Mouse (Mus musculus): ENCODE data around the gene Rbms3.

The Rbms3 gene

DNA sequence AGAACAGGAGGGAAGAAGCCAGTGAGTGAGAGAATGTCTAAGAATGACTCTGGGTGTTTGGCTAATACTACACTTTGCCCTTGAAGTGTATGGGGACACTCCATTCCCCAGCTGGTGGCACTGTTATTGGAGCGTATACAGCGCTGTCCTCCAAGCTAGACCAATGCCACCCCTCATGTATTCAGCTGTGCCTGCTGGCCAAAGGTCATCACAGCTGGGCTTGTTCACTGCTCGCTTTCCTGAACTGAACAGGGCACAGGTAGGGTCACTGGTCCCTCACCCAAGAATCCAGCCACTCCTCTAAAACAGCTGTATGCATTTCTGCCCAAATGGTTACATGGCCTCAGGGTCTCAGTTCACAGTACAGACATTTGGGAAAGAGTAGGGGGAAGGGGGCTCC, 253.9 kb downstream of the Rbms3 start:
- DNase-seq (ENCODE audit: low read depth, low spot score): no peak

DNA sequence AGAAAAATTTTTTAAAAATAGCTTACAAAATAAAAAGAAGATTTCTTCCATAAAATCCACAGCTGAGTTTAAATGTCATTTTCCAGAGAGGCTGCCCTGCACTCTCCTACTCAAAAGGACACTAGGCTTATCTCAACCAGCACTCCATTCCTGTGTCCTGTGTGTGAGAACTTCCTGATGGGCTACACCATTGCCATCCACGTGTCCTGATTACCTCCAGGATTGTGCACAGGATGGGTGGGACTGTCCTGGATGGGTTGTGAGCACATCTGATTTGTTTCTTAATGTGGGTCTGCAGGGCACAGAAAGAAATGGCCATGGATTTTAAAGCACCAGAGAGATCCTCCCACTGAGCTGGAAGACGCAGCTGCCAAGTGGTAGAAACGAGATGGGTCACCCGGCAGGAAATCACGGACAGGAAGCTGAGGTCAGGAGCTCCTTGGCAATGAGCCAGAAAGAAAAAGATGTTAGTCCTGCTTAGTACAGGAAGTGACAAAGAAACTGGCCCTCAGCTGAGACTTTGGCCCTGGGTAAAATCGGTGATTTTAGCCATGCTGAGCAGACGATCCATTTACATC, 256.5 kb downstream of the Rbms3 start:
- DNase-seq (ENCODE audit: low read depth, low spot score): no peak

DNA sequence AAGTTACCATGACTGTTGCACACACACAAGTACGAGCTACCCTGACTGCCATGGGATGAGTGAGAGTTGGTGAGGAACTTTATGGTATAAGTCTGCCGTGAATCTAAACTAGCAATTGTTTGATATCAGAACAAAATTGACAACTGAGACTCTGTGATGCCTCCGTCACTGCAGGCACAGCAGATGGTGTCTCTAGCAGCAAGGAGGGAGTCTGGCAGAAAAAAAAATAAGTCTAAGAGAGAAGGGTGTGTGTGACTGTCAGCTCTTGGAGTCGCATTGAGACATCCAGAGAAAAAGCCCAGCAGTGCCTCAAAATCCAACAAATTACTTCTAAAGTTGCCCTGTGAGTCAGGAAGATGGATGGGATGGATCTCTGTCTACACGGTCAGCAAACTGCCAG, 257.7 kb downstream of the Rbms3 start:
- no peak for DNase-seq (ENCODE audit: low read depth, low spot score)

DNA sequence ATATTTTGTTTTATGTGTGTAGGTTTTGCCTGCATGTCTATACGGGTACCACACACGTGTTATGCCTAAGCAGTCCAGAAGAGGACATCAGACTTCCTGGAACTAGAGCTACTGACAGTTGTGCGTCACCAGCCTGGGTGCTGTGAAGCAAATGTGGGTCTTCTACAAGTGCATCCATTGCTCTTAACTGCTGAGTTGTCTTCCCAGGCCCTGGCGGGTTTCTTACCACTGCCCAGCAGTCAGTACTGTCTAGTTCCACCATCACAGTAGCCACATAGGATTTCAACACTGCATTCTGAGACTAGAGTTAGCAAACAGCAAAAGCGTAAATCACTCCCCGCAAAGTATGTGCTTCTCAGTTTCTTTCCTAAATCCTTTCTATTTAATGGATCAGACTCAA, 259.6 kb downstream of the Rbms3 start:
- DNase-seq (ENCODE audit: low read depth, low spot score): no peak

DNA sequence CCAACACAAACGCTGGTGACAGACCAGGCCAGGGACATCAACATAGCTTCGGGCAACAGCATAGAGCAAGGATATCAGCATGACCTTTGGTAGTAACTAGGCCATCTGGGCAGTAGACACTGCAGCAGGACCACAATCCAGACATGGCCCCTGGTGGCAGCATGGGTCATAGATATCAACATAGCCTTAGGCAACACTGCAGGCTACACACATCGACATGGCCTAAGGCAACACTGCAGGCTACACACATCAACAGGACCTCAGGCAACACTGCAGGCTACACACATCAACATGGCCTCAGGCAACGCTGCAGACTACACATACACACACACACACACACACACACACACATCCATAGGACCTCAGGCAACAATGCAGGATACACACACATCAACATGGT, 261.7 kb downstream of the Rbms3 start:
- DNase-seq (ENCODE audit: low read depth, low spot score): no peak

DNA sequence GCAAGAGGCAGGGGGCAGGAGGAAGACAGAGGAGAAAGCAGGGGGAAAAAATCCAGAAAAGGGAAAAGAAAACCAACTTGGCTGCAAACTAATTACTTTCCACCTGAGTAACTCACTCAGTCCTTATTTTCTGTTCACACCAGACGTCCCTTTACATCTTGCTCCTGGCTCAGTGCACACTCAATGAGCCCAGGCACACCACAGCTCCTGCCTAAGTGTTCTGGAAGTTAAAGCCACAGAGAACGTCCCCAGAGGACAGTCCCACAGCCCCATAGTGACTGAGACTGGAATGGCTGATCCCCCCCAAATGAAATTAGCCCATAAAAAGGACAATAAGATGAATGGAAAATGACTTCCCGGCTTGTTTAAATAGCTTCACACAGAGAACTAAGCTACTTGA, 265.1 kb downstream of the Rbms3 start:
- DNase-seq (ENCODE audit: low read depth, low spot score): no peak

DNA sequence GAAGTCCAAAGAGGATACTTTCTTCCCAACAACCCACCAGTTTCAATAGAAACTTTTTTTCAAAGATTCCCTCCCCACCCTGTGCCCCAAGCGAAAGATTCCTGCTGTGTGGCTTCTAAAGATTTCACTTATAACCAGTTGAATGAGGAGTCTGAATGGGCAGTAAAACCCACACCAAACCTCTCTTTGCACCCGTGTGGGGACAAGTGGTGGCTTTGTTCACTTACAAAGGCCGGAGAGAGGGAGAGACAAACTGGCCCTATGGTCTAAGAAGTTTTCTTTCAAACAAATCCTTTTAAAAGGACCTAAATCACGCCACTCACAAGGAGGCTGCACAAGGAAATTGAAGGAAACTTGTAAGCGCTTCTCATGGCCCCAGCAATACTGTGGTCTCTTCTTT, 268.3 kb downstream of the Rbms3 start:
- no peak for DNase-seq (ENCODE audit: low read depth, low spot score)

DNA sequence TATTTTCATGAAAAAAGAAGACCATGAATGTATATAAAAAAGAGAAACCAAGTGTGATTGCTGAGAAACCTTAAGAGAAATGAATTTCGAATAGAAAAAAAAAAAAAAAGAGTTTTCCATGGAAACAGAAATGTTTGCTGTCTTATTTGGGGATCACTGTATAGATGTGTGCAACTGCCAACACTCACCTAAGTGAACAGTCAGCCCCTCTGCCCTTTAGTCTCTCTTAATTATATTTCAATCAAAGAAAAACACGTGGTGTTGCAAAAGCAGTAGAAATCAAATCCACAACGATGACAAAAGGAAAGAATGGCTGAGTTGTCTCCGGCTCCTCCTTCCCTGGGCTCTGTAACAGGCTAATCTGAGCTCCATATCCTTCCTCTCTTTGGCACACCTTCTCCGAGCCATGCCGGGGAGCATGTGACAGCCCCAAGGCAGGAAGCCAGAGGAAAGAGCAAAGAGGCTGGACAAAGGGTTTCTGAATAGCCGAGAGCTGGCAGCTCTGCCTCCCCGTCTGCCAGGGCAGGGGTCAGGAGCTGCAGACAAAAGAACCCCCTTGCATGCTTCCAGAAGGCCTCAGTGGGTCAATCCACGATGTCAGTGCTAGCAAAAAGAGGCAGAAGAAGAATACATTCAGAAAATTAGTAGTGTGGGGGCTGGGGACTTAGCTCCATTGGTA, 272.8 kb downstream of the Rbms3 start:
- no peak for DNase-seq (ENCODE audit: low read depth, low spot score)

DNA sequence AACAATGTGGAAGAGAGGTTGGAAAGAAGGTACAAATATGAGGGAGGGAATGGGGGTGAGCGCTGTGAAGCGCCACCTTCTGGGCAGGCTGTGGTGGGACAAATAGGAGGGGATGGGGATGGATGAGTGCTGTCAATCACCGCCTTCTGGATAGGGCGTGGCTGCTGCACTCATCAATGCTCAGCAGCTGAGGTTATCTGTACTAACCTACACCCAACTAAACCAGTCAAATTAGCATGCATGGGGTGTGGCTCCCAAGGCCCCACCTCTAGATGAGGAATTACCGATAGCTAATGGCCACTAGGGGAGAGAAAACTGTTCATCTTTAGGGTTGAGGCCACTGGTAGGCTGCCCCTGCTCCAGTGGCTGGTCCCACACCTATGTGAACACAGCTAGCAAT, 274.2 kb downstream of the Rbms3 start:
- peak; percentile 29 for DNase-seq (ENCODE audit: low read depth, low spot score)

DNA sequence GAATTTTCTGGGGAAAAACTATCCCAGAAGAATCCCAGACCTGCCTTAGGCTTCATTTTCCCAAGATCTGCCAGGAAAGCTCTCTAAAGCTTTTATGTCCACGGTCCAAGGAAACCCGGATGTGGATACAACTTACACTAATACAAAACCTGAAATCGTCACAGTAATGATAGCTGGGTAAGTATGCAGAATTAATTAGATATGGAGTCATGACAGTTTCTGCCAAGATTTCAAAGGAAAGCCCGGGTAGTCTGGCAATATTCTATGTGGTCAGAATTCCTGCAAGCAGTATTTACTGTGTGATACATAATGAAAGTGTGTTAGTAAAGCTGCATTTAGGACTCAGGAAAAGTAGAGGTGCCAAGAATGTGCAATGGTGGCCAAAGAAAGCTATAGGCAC, 287.4 kb downstream of the Rbms3 start:
- DNase-seq (ENCODE audit: low read depth, low spot score): no peak

DNA sequence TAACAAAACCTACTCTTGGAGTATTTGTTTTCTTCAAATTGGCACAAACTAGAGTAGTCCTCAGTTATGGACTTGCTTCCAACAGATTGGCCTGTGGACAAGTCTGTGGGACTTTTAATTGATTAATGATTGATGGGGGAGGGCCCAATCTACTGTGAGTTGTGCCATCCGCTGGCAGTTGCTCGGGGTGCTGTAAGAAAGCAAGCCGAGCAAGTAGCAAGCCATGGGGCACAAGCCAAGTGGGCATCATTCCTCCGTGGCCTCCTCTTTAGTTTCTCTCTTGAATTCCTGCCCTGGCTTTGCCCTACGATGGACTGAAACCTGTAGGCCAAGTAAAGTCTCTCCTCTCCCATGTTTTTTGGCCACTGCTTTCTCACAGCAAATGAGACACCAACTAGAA, 299.0 kb downstream of the Rbms3 start:
- DNase-seq (ENCODE audit: low read depth, low spot score): no peak

DNA sequence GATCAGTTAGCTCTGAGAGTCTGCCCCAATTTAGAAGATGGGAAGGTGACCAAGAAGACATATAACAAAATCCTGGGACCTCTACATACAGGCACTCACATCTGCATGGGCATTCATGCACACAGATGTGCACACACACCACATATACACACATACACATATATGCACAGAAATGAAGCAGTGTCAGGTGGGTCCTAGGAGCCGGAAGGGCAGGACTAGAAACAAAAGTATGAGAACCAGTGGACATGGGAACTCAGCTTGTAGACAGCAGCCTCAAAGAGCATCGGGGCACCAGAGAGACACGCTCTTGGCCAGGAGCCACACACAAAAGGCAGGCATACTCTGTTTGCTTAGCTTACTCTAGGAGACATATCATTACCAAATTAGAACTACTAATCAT, 310.4 kb downstream of the Rbms3 start:
- DNase-seq (ENCODE audit: low read depth, low spot score): no peak

DNA sequence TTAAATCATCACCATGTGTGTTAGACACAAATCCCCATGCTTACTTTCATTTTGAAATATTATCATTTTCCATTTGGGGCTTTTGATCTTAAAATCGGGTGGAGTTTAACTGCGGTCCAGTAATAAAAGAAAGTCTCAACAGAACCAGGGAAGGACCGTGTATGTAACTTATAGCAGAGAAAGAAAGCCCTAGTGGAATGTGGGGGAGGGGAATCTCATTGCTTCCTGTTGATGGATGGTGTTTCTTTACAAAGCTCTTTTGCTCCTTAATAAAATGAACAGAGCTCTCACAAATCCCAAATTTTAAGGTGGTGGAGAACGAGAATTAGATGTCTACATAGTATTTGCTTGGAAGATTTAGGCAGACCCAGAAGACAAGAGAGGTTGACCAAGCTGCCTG, 311.3 kb downstream of the Rbms3 start:
- no peak for DNase-seq (ENCODE audit: low read depth, low spot score)

DNA sequence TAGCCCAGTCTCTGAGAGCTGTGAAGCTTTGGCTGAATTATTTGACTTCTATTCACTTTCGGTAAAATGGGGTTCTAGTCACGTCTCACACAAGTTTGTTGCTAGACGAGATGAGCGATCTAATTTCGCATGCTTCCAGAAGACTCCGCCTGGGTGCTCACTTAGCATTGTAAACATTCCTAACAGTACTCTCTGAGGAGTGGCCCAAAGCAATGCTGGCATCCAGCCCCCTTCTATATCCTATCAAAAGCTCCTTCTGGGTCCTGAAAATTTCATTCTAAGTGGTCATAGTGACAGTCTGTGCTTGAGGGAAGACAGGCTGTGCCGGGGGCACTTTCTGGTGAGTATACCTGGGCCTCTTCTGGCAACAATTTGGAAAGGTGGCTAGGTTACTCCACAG, 312.5 kb downstream of the Rbms3 start:
- DNase-seq (ENCODE audit: low read depth, low spot score): no peak

DNA sequence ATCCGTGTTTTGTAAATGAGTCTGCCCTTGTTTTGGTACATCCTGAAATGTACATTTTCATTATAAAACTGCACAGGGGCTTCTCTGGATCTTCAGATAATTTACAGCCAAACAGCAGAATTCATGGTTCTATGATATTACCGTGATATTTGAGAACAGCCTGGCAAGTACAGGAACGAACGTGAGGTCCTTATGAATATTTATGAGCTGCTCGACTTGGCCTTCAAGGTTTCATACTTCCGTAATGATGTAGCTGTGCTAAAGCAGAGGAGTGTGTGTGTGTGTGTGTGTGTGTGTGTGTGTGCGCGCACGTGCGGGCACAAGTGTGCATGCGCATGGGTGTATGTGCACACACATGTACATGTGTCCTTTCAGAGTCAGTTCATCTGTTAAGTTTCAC, 316.1 kb downstream of the Rbms3 start:
- no peak for DNase-seq (ENCODE audit: low read depth, low spot score)

DNA sequence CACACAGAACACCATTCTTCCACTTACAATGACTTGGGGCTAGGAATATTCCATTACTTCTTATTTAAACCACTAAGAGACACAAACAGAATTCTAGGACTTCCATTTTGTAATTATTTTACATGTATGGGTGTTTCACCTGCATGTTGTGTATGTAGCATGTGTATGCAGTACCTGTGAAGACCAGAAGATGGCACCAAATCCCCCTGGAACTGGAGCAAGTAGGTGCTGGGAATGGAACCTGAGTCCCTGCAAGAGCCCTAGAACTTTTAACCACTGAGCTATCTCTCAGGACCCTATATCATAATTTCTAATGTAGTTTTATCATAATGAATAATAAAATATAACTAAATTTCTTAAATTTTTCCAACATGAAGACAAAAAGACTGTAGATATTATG, 319.9 kb downstream of the Rbms3 start:
- DNase-seq (ENCODE audit: low read depth, low spot score): no peak

DNA sequence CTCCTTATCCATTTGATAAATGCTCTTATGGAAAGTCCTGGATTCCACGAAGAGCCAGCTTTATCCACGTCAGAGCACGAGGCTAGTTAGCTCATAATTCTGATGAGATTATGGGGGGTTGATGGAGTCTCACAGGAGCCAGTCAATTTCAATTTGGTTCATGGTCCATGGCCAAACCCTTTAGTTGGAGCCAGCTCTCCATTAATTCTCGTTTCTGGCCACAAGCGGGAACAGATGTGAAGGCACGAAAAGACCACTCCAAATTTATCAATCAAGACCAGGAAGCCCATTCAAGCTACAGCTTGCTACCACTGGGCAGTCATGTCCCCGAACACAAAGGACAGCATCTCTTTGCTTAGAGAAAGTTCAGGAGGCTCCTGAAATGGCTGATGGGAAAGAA, 330.7 kb downstream of the Rbms3 start:
- no peak for DNase-seq (ENCODE audit: low read depth, low spot score)

DNA sequence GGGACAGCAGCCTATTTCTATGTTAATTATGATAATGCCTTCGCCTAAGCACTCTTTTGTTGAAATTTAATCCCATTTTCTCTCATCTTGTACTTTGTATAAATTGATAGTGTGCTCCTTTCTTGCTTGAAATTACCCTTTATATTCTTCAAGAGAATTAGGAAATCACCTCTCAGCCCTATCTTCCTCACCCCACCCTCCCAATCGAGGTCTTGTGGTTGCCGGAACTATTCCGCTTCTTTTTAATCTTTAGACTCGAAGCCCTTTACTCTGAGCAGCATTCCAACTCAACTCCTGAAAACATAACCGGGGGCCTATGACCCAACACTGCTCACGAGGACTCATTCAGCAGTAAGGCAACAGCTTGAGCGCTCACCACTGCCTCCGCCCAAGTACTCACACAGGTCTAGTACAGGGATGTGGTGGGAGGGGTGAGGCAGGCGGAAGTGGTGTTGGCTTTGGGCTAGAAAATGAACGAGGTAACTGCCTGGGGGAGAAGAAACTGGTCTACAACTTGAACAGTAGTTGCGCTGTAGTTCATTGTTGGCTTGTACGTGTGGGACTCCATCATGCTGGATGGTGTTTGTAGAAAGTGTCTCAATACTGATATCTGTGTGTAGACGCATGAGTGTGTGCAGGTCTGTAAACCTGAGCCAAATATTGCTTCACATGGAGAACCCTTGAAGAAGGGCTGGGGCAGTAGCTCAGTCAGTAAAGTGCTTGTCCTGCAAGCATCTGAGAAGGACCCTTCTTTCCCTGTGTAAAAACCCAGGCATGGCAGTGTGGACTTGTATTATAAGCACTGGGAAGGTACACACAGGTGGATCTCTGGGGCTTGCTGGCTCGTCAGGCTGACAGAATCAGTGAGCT, 331.8 kb downstream of the Rbms3 start:
- peak; percentile 55 for DNase-seq (ENCODE audit: low read depth, low spot score)

DNA sequence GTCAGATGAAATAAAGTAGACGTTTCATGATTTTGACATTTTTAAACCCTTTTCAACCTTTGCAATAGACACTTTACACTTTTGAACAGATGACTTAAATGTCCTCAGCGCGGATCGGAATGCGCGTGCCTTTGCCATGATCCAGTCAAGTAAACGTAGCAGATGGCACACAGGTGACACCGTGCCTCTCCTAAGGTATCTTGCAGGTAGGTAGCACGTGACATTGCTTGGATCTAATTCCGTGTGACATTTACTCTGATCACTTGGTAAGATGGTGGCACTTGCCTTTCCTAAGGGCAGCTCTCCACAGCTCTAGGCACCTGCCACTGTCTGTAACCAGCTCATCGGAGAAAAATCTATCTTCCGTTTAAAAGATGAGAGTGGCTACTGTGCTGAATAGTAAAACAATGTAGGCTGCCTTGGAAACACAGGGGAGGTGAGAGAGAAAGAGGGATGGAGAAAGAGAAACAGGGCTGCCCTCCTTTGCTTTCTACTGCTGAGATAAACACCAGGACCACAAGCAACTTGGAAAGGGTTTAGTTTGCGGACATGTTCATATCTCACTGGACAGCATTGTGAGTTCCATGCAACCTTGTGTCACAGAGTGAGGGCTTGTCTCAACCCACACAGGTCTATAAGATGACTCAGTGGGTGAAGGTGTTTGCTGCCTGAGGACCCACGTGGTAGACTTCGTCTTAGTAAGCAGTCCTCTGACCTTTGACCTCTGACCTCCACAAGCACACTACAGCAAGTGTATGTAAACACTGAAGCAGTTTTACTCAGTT, 338.5 kb downstream of the Rbms3 start:
- DNase-seq (ENCODE audit: low read depth, low spot score): no peak

DNA sequence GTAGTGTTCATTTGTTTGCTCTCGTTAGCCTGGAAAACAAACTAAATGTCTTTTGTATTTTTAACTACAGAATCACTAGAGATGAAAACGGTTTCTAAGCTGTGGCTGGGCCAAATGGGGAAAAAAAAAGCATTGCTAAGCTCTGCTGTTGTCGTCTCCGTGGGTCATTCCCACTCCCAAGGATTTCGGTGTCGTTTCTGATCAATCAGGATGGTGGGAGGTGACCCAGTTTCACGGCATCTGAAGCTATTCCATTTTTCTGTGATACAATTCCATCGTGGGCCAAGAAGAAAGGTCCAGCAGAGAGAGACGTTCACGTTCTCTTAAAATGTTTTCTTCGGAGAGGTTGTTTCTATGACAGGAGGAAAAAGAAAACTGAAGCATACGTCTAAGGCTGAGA, 354.9 kb downstream of the Rbms3 start:
- DNase-seq (ENCODE audit: low read depth, low spot score): no peak

DNA sequence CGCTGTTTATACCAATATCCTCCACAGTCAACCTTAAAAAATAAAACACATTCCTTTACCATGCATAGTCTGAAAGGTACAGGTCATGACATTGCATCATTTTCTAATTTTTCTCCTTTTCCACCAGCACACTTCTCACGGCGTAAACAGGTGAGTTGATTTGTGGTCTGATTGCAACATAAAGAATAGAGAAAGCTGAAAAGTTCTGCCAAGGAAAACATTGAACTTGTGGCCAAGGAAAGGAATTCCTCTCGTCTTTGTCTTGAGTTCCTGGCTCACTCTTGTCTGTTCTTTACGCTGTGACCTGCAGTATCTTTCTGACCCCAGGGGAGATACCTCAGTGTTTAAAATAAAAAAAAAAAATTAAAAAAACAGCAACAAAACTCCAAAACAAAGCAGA, 370.1 kb downstream of the Rbms3 start:
- DNase-seq (ENCODE audit: low read depth, low spot score): no peak

DNA sequence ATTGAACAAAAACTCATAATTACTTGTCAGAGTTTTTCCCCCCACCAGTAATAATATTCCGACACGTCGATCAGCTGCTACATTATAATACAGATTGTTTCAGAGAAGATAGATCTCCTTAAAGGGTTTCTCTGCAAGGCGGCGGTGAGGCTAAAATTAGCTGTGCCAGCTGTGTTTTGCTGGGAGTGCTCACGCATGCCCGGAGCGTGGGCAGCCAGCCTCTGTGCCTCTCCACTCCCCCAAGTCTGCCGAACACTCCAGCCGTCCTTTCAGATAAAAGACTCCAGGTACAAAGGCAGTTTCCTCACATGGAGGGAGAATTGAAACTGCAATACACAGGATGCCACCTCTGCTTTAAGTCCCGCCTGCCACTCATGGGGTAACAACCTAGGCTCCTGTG, 376.4 kb downstream of the Rbms3 start:
- no peak for DNase-seq (ENCODE audit: low read depth, low spot score)
